Mouse (Mus musculus) left cerebral cortex, adult 11 months (tissue): Measurements from ENCODE around the gene Mettl22.
A peak's percentile ranks its signal among the peaks of the same experiment; 100 is the strongest.

Source experiments
- DNase-seq: peaks from one replicate; pipeline ENCODE4 v3.0.0; 2022; ENCODE audit warnings: low spot score

Mettl22 gene

DNA sequence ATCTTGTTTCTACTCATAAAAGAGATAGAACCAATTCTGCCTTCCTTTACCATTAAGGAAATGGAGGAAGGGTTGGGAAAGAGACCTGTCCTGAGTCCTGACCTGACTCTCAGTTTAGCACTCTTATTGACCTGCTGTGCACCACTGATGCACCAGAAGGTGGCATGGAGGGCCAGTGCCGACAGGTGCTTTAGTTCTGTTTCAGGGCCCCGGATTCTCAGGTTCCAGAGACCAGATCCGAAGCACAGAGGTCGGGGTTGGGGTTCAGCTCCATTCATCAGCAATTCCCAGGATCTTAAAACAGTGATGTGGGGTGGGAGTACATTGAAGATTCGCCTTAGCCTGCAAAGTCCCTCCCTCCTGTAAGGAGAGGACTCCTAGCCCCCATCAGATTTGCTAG is 42.2 kb downstream of the Mettl22 start:
- no peak for DNase-seq

GRCm38 (mm10) chr16:8513236-8513906 is 42.8 kb downstream of the Mettl22 start, which contains the start of gene Abat:
Gene Abat, plus strand, starts transcription at chr16:8513429.
- DNase-seq, result peak; percentile 93

GRCm38 (mm10) chr16:8514180-8514579 is 43.6 kb downstream of the Mettl22 start:
- no peak for DNase-seq

DNA sequence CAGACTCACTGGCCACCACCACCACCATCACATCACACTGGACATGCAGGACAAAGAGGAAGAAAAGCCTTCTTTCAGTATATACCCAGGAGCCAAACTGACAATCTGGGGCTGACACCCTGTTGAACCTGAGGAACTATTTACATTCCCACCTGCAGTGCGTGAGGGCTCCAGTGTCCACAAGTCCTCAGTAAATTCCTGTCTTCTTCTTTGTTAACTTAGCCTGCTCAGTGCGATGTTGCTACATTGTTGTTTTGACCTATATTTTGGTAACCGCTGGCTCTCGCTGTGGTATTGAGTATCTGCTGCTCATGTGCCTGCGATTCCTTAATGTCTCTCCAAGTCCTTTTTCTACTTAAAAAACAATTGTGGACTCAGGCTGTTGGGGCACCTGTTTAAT is 49.9 kb downstream of the Mettl22 start:
- no peak for DNase-seq

DNA sequence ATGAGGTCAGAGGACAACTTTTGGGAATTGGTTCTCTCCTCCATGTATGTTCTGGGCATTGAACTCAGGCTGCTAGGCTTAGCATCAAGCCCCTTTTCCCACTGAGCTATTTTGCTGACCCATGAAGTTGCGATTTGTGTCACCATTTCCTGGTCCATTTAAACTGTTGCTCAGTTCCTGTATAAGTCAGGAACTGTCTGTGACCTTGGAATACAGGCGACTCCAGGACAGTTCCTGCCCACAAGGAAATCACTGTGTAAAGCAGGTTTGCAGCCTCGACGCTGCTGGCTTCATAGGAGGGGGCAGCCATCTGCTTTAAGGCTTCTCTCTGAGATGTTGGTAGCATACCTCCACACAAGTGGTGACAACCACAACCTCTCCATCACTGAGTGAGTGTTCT is 50.7 kb downstream of the Mettl22 start:
- no peak for DNase-seq

DNA sequence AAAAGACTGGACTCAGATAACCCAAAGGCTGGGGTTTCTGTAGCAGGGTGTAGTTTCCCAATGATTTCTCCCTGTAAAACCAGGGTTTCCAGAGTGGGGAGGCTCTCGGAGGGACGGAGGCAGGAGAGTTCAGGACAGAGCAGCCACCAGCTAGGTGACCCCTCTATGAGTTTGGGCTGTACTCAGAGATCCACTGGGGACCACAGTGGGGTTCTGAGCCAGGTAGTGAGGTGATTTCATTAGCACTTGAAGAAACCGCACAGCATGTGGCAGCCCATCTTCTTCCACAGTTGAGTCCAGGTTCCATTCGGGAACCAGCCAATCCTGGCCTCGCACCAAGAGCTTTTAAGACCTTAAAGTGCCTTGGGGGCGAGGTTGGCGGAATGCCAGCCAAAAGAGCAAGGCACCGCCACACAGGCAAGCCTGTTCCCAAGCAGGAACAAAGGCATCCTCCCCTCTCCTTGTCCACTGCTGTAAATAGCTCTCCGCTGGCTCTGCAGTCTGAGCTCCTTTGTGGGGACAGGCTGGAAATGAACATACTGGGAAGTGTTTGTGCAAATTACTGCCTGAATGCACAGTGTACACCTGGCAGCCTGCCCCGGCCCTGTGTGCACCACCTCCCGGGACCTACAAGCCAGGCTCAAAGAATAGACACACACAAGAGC is 53.0 kb downstream of the Mettl22 start:
- peak; percentile 57 for DNase-seq

GRCm38 (mm10) chr16:8524163-8524847 is 53.7 kb downstream of the Mettl22 start:
- no peak for DNase-seq

GRCm38 (mm10) chr16:8525293-8525692 is 54.7 kb downstream of the Mettl22 start:
- DNase-seq, result no peak

- DNase-seq, result no peak
Measured at GRCm38 (mm10) chr16:8525877-8526276, 55.3 kb downstream of the Mettl22 start.

DNA sequence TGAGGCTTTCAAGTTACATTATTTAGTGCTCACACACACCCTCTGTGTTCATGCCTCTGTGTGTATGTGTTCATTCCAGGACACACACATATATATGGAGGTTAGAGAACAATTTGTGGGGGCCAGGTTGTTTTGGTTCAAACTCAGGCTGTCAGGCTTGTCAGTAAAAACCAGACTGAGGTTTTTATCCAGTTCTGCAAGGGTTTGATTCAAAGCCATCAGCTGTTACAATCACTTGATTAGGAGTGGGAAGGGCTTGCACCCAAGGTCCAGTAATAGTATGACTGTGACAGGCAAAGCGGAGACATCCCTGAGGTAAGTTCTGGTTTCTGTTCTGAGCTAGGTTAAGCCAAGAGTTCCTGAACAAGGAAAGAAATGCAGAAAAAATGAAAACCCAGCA is 58.8 kb downstream of the Mettl22 start:
- DNase-seq, result no peak

DNA sequence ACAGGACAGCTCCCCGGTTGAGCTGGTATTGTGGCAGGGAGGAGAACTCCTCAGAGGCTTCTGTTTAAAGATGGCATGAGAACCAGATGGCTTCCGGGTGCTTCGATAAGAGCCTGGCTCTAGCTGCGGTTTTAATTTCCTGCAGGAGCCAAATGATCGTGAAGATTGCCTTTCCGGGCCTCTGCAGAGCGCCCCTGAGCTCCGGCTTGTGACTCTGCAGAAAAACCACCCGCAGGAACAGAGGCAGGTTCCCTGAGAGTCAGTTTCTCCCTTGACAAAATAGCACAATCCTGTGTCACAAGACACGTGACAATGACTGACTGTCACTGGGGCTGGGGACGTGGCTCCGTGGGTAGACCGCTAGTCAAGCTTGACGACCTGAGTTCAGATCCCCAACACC is 59.4 kb downstream of the Mettl22 start:
- DNase-seq, result no peak

- no peak for DNase-seq
Measured at GRCm38 (mm10) chr16:8532461-8532860, 61.9 kb downstream of the Mettl22 start.

DNA sequence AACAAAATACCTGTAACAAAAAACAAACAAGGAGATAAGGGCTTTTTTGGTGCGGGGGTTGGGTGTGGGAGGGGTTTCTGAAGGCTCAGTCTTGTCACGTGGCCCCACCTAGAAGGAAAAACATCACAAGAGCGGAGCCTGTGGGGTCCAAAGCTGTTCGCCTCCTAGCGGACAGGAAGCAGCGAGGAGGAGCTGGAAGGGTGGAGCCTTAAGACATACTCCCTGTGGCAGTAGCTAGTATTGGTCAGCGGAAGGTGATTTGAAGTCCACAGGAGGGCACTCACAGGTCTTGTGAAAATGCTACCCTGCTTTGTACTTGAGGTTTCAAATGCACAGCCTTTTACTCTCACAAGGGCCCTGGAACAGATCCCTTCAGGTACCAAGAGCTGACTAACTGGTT is 62.3 kb downstream of the Mettl22 start:
- DNase-seq, result no peak

DNA sequence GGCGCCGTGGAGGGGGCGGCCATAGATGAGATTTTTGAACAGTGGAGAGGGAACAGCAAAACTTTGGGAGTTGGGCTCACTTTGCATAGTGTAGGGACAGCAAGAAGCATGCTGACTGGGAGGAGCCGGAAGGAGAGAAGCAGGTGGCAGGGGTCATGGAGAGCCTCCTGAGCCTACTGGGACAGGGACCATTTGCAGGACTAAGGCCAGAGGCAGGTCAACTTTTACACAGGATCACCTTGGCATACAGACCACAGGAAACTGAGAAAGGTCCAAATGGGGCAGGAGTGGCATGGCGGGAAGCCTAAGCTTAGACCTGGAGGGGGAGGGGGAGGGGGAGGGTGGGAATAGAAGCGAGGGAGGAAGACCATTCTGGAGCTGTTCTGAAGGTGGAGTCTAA is 62.9 kb downstream of the Mettl22 start:
- no peak for DNase-seq

GRCm38 (mm10) chr16:8534466-8535200 is 64.0 kb downstream of the Mettl22 start:
- DNase-seq, result no peak

DNA sequence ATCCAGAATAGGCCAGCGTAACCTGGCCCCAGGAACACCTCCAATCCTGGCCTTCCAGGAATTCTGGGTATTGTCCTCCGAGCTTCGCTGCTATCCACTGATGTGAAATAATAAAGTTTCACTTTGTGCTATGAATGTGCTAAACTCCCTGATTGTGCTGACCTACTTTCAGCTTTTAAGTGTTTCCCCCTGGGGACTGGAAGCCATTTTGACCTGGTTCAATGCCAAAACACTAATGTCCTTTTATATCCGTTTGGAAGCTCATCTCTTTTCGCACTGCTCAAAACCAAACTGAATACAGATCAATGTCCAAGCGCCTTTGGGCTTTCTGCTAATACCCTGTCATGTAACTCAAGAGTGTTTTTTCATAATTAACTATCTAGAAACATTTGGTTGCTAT is 64.8 kb downstream of the Mettl22 start:
- no peak for DNase-seq

DNA sequence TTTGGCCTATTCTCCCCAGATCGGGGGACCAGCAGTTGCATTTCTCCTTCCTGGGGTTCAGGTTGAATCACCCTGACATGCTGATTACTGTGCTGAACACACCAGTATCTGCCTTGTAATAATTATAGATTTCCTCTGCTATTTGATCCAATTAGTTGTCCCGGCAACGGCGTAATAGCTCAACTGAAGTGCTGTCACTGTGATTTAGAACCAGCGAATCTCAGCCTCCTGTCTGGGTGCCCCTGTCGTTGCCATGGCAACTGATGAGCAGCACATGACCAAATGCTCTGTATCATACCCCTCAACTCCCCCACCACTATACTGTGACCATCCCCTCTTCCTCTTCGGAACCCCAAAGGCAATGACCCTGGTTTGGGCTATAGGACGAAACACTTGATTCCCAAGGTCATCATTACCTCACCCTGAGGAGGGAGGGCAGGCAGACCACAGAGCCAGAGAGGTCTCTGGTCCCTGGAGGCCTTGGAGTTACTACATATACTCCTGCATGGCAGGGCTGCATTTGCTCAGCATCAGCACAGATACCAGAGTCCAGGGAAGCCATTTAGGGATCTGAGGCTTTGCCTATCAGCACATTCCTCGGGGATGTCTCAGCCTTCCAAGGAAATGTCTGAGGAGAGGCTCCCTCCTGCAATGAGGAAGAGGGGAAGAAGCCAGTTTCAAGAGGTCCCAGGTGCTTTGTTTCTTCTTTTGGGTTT is 68.7 kb downstream of the Mettl22 start:
- peak; percentile 63 for DNase-seq
